Mouse (Mus musculus): ENCODE measurements around the gene Gdi1.
A peak's percentile ranks its signal among the peaks of the same experiment; 100 is the strongest.

Gdi1 gene

DNA sequence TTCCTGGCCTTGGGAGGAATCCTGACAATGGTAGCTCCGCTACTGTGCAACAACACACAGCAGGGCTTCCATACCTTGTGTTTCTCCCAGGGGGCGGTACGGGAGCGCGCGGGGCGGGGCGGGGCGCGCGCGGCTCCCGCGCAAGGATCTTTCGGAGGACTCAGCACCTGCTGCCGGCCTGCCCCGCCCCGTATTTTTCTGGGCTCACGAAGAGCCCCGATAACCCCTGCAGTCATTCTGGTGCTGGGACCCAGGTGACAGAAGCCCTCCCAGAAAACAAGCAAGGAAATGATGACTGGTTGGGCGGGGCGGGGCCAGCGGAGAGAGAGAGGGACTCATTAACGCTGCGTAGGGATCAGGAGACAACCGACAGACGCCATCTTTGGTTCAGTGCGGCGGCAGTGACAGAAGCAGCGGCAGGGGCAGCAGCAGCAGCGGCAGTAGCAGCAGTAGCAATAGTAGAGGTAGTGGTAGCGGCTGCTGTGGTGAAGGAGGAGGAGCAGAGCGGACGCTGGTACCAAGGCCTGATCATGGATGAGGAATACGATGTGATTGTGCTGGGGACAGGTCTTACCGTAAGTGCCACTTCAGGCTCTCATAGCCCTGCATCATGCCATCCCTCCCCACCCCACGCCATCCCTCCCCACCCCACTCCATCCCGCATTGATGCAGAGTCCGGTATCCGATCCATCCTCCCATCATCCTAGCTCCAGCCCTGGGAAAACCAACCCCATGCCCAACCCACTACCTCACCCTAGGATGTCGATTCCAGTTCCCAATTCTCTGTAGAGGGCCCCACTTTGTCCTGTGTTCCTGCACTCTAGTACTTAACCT lies at the start of gene Gdi1:
Gene Gdi1, plus strand, starts transcription at position 132 of the 834 bp plus-strand sequence.
- peak; percentile 74 for DNase-seq (ENCODE audit: low read depth, low spot score)

GRCm38 (mm10) chrX:74257746-74258145 lies 47.1 kb upstream of the Gdi1 start:
- no peak for DNase-seq (ENCODE audit: low read depth, low spot score)

GRCm38 (mm10) chrX:74269736-74270061 lies 35.1 kb upstream of the Gdi1 start:
- DNase-seq (ENCODE audit: low read depth, low spot score): no peak

DNA sequence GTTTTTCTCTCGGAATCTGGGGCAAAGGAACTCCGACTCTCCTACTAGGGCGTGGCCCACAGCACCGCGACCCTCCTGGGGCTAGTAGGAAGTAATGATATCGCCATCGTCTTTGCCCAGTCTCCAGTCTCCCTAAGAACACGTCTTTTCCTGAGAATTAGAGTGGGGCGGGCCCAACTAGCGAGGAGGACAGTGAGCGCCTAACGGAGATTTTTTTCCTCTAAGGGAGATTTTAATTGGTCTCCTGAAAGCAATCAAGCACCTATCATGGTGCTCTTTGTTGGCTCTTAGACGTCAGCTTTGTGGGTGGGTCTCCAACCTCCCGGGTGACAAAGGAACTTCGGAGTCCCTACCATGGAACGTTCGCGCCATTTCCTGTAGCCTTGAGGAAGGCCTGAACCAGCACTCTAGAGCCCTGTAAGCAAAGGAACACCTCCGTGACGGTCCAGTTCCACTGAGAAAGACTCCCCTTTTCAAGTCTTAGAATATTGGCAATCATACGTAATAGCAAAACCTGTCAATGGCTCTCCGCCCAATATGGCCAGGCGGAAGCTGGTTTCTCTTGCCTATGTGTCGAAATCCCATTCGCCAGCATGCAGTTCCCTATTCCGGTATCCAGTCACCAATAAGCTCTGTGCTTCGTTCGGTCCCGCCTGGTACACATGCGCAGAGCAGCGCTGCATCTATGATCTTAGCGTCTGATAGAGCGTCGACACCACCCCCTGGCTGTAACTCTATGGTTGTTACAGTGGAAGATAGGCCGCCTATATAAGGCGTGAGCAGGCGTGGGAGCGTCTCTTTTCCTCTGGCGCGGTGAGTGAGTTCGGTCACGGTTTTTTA lies 34.5 kb upstream of the Gdi1 start, which contains the start of gene Rpl10:
Gene Rpl10, plus strand, starts transcription at position 751 of the 840 bp plus-strand sequence.
- peak; percentile 98 for DNase-seq (ENCODE audit: low read depth, low spot score)

GRCm38 (mm10) chrX:74270902-74271551 lies 33.8 kb upstream of the Gdi1 start:
- DNase-seq (ENCODE audit: low read depth, low spot score): peak; percentile 64

DNA sequence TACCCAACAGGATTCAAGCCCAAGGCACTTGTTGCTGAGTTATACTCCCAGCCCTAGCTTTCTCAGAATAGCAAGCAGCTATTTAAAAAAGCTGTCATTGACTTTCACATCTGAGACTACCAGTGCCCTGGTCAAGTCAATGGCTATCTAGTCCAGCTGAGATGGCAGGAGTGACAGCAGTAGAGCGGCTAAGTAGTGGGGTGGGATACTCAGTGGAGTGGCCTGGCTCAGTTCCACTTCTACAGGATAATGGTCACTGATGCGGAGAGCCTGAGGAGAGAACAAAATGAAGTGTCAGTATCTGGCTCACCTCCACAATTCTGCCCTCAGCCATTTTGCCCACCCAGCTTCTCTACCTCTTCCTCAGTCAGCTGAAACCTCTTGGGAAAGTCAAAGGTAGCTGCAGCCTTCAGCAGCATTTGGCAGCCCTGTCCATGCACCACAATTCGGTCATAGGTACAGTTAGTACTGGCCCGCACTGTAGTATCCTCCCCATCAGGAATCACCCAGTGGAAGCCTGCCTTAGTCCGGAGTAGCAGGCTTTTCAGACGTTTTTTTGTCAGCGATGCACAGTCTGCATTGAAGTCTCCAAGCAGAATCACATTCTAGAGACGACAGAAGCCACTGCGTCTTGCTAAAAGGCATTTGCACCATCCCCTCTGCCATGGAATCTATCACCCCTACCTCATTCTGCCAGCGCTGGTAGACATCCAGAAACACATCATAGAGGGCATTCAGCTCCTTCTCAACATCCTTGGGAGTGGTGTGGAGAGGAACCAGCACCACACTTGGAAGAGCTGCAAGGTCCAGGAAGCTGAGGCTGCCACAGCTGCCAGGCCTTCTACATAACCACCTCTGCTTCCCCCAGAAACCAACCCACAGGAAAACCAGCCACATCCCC lies 31.1 kb upstream of the Gdi1 start:
- DNase-seq (ENCODE audit: low read depth, low spot score): peak; percentile 48

- peak; percentile 72 for DNase-seq (ENCODE audit: low read depth, low spot score)
Observed at GRCm38 (mm10) chrX:74277916-74278315, 26.9 kb upstream of the Gdi1 start.

GRCm38 (mm10) chrX:74281041-74281731 lies 23.6 kb upstream of the Gdi1 start:
- peak; percentile 15 for DNase-seq (ENCODE audit: low read depth, low spot score)

GRCm38 (mm10) chrX:74281732-74282394 lies 22.9 kb upstream of the Gdi1 start, which contains the start of the genes Taz and Dnase1l1:
Taz (plus strand) TSS chrX:74281912.
Dnase1l1 (minus strand) TSS chrX:74282337.
- peak; percentile 94 for DNase-seq (ENCODE audit: low read depth, low spot score)

GRCm38 (mm10) chrX:74282395-74283091 lies 22.3 kb upstream of the Gdi1 start:
- peak; percentile 92 for DNase-seq (ENCODE audit: low read depth, low spot score)

DNA sequence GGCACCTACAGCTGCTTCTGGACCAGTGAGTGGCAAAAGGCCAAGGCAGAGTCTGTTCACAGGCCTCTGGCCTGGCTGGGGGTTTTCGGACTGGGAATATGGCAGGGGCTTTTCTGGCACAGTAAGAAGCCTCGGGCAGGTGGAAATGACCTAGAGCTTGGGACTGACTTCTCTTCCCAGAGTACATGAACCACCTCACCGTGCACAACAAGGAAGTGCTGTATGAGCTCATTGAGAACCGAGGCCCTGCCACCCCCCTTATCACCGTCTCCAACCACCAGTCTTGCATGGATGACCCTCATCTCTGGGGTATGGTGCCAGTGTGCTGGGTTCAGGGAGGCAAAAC lies 21.7 kb upstream of the Gdi1 start:
- no peak for DNase-seq (ENCODE audit: low read depth, low spot score)

DNA sequence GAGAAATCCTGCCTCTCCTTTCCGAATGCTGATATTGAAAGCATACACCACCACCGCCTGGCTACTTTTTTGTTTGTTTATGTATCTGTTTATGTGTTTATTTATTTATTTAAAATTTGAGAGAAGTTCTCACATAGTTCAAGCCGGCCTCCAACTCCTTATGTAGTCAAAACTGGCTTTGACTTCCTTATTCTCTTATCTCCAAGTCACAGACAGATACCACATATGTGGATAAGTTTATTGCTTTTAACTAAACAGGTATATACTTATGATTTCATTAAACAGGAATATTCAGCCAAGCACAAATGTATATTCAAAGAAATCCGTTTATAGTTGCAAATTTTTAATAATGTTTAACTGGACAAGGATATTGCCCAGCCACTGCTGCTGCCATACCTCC lies 11.4 kb upstream of the Gdi1 start:
- DNase-seq (ENCODE audit: low read depth, low spot score): no peak

- DNase-seq (ENCODE audit: low read depth, low spot score): peak; percentile 97
Observed at GRCm38 (mm10) chrX:74296538-74297448, 8.0 kb upstream of the Gdi1 start, which contains the start of gene Atp6ap1. Atp6ap1 (plus strand) TSS chrX:74297097.

DNA sequence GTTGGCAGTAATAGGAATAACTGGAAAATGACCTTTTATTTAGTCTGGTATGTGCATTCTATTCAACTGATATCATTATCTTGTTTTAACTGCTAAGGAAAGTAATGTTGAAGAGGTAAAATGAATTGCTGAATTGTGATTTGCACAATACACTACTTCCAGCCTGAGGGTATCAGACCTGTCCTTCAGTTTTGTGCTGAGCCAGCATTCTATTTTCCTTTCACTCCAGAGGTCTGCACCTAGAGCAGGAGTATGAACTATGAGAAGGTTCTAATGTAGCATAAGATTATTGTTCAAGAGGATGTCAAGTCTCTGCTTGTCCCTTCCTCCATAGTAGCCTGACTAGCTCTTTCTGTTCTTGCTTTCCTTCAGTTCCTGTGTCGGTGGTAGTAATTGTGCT lies 6.5 kb upstream of the Gdi1 start:
- DNase-seq (ENCODE audit: low read depth, low spot score): no peak

GRCm38 (mm10) chrX:74299721-74300120 lies 5.1 kb upstream of the Gdi1 start:
- no peak for DNase-seq (ENCODE audit: low read depth, low spot score)

- DNase-seq (ENCODE audit: low read depth, low spot score): peak; percentile 87
Observed at GRCm38 (mm10) chrX:74312540-74313464, 8.0 kb downstream of the Gdi1 start, which contains the start of gene Fam50a. Fam50a (plus strand) TSS chrX:74313033.

GRCm38 (mm10) chrX:74328725-74329161 lies 23.9 kb downstream of the Gdi1 start, which contains the start of gene Plxna3:
Plxna3 (plus strand) TSS chrX:74329066.
- peak; percentile 79 for DNase-seq (ENCODE audit: low read depth, low spot score)

All from 3T3-L1 (cell line).